Mouse (Mus musculus): ENCODE data around the gene Gm49325. TPM values are rescaled to one million over a fixed set of nuclear protein-coding genes. Genes with fewer than 3 reads are reported as not detected.

The Gm49325 gene
- polyA plus RNA-seq, 1 experiment from 2014 or later = 3.4 TPM

- Histone ChIP-seq H3K36me3 (replicated peaks) (peaks cover 98% of the 10 kb centered on the region), H3K4me3 (no peak overlapping the region), H3K27ac (no peak overlapping the region), H3K4me1 (peaks cover 3% of the 10 kb centered on the region; the same call in 1 of the 2 replicates), H3K9me3 (no peaks in the 10 kb centered on the region), H3K27me3 (ENCODE audit: poor library complexity, severe bottlenecking) (no peaks in the 10 kb centered on the region)
- DNase-seq (ENCODE audit: extremely low spot score, low spot score) = no peak
- 94% methylated on average over 7 of the region's 7 CpGs for WGBS
These were observed 30.4 kb downstream of the Gm49325 start for GRCm38 (mm10) chr10:77636234-77636922.

GRCm38 (mm10) chr10:77638956-77639355 lies 33.0 kb downstream of the Gm49325 start:
- Histone ChIP-seq H3K36me3 (replicated peaks) (peaks cover 100% of the 10 kb centered on the region), H3K27me3 (ENCODE audit: poor library complexity, severe bottlenecking) (no peaks in the 10 kb centered on the region), H3K4me3 (no peak overlapping the region), H3K27ac (no peak overlapping the region), H3K9me3 (no peaks in the 10 kb centered on the region), H3K4me1 (peaks cover 3% of the 10 kb centered on the region; the same call in 1 of the 2 replicates)
- WGBS = 90% methylated on average over 6 of the region's 6 CpGs
- DNase-seq (ENCODE audit: extremely low spot score, low spot score) = no peak

- no peaks in the 10 kb centered on the region for H3K27me3 ChIP-seq (ENCODE audit: poor library complexity, severe bottlenecking)
- no peak overlapping the region for H3K27ac ChIP-seq
- 93% methylated on average over 7 of the region's 7 CpGs for WGBS
- peaks cover 88% of the 10 kb centered on the region for H3K36me3 ChIP-seq (replicated peaks)
- H3K4me3 ChIP-seq = no peak overlapping the region
- DNase-seq (ENCODE audit: extremely low spot score, low spot score) = no peak
- H3K9me3 ChIP-seq = no peaks in the 10 kb centered on the region
- no peaks in the 10 kb centered on the region for H3K4me1 ChIP-seq
These were observed 37.2 kb downstream of the Gm49325 start for GRCm38 (mm10) chr10:77643160-77643559.

GRCm38 (mm10) chr10:77645571-77645970 lies 39.6 kb downstream of the Gm49325 start:
- peaks cover 64% of the 10 kb centered on the region for H3K36me3 ChIP-seq (replicated peaks)
- H3K4me1 ChIP-seq = peaks cover 5% of the 10 kb centered on the region; the same call in 1 of the 2 replicates
- no peak overlapping the region for H3K4me3 ChIP-seq
- no peaks in the 10 kb centered on the region for H3K27me3 ChIP-seq (ENCODE audit: poor library complexity, severe bottlenecking)
- whole genome bisulfite sequencing = 92% methylated on average over 5 of the region's 5 CpGs
- DNase-seq (ENCODE audit: extremely low spot score, low spot score) = no peak
- no peaks in the 10 kb centered on the region for H3K9me3 ChIP-seq
- no peak overlapping the region for H3K27ac ChIP-seq

GRCm38 (mm10) chr10:77647461-77647860 lies 41.5 kb downstream of the Gm49325 start:
- WGBS = 67% methylated on average over 1 of the region's 1 CpGs
- H3K36me3 ChIP-seq (replicated peaks) = peaks cover 45% of the 10 kb centered on the region
- peaks cover 5% of the 10 kb centered on the region; the same call in 1 of the 2 replicates for H3K4me1 ChIP-seq
- H3K27me3 ChIP-seq (ENCODE audit: poor library complexity, severe bottlenecking) = no peaks in the 10 kb centered on the region
- no peak overlapping the region for H3K4me3 ChIP-seq
- no peak for DNase-seq (ENCODE audit: extremely low spot score, low spot score)
- no peaks in the 10 kb centered on the region for H3K9me3 ChIP-seq
- no peak overlapping the region for H3K27ac ChIP-seq

- H3K9me3 ChIP-seq = no peaks in the 10 kb centered on the region
- H3K4me3 ChIP-seq = no peak overlapping the region
- no peak for DNase-seq (ENCODE audit: extremely low spot score, low spot score)
- H3K36me3 ChIP-seq (replicated peaks) = peaks cover 41% of the 10 kb centered on the region
- H3K27ac ChIP-seq = no peak overlapping the region
- H3K4me1 ChIP-seq = peaks cover 5% of the 10 kb centered on the region; the same call in 1 of the 2 replicates
- H3K27me3 ChIP-seq (ENCODE audit: poor library complexity, severe bottlenecking) = no peaks in the 10 kb centered on the region
- WGBS = 82% methylated on average over 8 of the region's 8 CpGs
These were observed 41.9 kb downstream of the Gm49325 start for GRCm38 (mm10) chr10:77647901-77648300.

GRCm38 (mm10) chr10:77652046-77652445 lies 46.0 kb downstream of the Gm49325 start:
- WGBS = 91% methylated on average over 9 of the region's 9 CpGs
- Histone ChIP-seq H3K27ac (no peak overlapping the region), H3K36me3 (replicated peaks) (no peaks in the 10 kb centered on the region), H3K9me3 (no peaks in the 10 kb centered on the region), H3K27me3 (ENCODE audit: poor library complexity, severe bottlenecking) (no peaks in the 10 kb centered on the region), H3K4me3 (no peak overlapping the region), H3K4me1 (peaks cover 5% of the 10 kb centered on the region; the same call in 1 of the 2 replicates)
- no peak for DNase-seq (ENCODE audit: extremely low spot score, low spot score)

GRCm38 (mm10) chr10:77658286-77658994 lies 52.4 kb downstream of the Gm49325 start:
- Histone ChIP-seq H3K4me1 (no peaks in the 10 kb centered on the region), H3K27me3 (ENCODE audit: poor library complexity, severe bottlenecking) (no peaks in the 10 kb centered on the region; the same call in 1 of the 2 replicates), H3K9me3 (peaks cover 10% of the 10 kb centered on the region; the same call in 1 of the 2 replicates), H3K36me3 (replicated peaks) (no peaks in the 10 kb centered on the region), H3K27ac (no peak overlapping the region), H3K4me3 (no peak overlapping the region)
- DNase-seq (ENCODE audit: extremely low spot score, low spot score) = no peak
- WGBS = 85% methylated on average over 15 of the region's 15 CpGs

- H3K27me3 ChIP-seq (ENCODE audit: poor library complexity, severe bottlenecking) = peaks cover 5% of the 10 kb centered on the region; the same call in 1 of the 2 replicates
- no peak for DNase-seq (ENCODE audit: extremely low spot score, low spot score)
- 65% methylated on average over 43 of the region's 43 CpGs for WGBS
- H3K36me3 ChIP-seq (replicated peaks) = no peaks in the 10 kb centered on the region
- H3K27ac ChIP-seq = no peak overlapping the region
- H3K9me3 ChIP-seq = peaks cover 10% of the 10 kb centered on the region; the same call in 1 of the 2 replicates
- H3K4me1 ChIP-seq = no peaks in the 10 kb centered on the region
- no peak overlapping the region for H3K4me3 ChIP-seq
These were observed 58.1 kb downstream of the Gm49325 start for GRCm38 (mm10) chr10:77663949-77664665.

GRCm38 (mm10) chr10:77666342-77666741 lies 60.3 kb downstream of the Gm49325 start:
- Histone ChIP-seq H3K36me3 (replicated peaks) (no peaks in the 10 kb centered on the region), H3K4me1 (no peaks in the 10 kb centered on the region), H3K27me3 (ENCODE audit: poor library complexity, severe bottlenecking) (peaks cover 5% of the 10 kb centered on the region; the same call in 1 of the 2 replicates), H3K27ac (no peak overlapping the region), H3K9me3 (peaks cover under 1% of the 10 kb centered on the region; the same call in 1 of the 2 replicates), H3K4me3 (no peak overlapping the region)
- no peak for DNase-seq (ENCODE audit: extremely low spot score, low spot score)
- WGBS = 89% methylated on average over 8 of the region's 8 CpGs

GRCm38 (mm10) chr10:77667402-77667801 lies 61.4 kb downstream of the Gm49325 start:
- Histone ChIP-seq H3K27ac (no peak overlapping the region), H3K9me3 (no peaks in the 10 kb centered on the region), H3K4me1 (no peaks in the 10 kb centered on the region), H3K4me3 (no peak overlapping the region), H3K27me3 (ENCODE audit: poor library complexity, severe bottlenecking) (peaks cover 5% of the 10 kb centered on the region; the same call in 1 of the 2 replicates), H3K36me3 (replicated peaks) (no peaks in the 10 kb centered on the region)
- DNase-seq (ENCODE audit: extremely low spot score, low spot score) = no peak
- 88% methylated on average over 4 of the region's 4 CpGs for WGBS

GRCm38 (mm10) chr10:77670710-77671109 lies 64.7 kb downstream of the Gm49325 start:
- Histone ChIP-seq H3K4me3 (no peak overlapping the region), H3K4me1 (peaks cover 24% of the 10 kb centered on the region), H3K9me3 (no peaks in the 10 kb centered on the region), H3K27ac (peak overlapping the region; percentile 41; the same call in 1 of the 2 replicates), H3K27me3 (ENCODE audit: poor library complexity, severe bottlenecking) (peaks cover 13% of the 10 kb centered on the region), H3K36me3 (replicated peaks) (no peaks in the 10 kb centered on the region)
- 79% methylated on average over 4 of the region's 4 CpGs for WGBS
- DNase-seq (ENCODE audit: extremely low spot score, low spot score) = no peak

Data from forebrain, embryonic 10.5 days (tissue).